Mouse (Mus musculus) liver, postnatal 0 days (tissue): ENCODE measurements around the gene Cd109. TPM values are rescaled to one million over a fixed set of nuclear protein-coding genes. Genes with fewer than 3 reads are reported as not detected.

Source experiments
- ATAC-seq: fragments of 200-750 bp; cut with Nextera tagmentation; 2 replicates; pipeline ENCODE4 v1.8.0; 2017; ENCODE audit warnings: mild to moderate bottlenecking, moderate library complexity
- DNase-seq: peaks from one replicate; pipeline ENCODE4 v3.0.0-alpha.2; 2016
- H3K27ac ChIP-seq: fragments of 300-500 bp; sonication (generic); 2 replicates; pipeline ENCODE4 v1.5.1; 2014; ENCODE audit warnings: antibody characterized with exemption, moderate library complexity, mild to moderate bottlenecking, low read depth
- H3K27me3 ChIP-seq: fragments of 300-500 bp; sonication (generic); 2 replicates; pipeline ENCODE4 v1.6.1; 2014; ENCODE audit warnings: low read length, control low read depth, mixed read lengths; ENCODE audit not compliant: insufficient read depth
- H3K36me3 ChIP-seq: fragments of 300-500 bp; sonication (generic); replicated peaks from 2 replicates; pipeline ENCODE4 v1.6.1; 2014; ENCODE audit warnings: mild to moderate bottlenecking, control low read depth, low read length, moderate library complexity, mixed read lengths; ENCODE audit not compliant: insufficient read depth
- H3K4me1 ChIP-seq: fragments of 300-500 bp; sonication (generic); 2 replicates; pipeline ENCODE4 v1.6.1; 2014; ENCODE audit warnings: antibody characterized with exemption, mild to moderate bottlenecking, control low read depth; ENCODE audit not compliant: insufficient read depth
- H3K4me2 ChIP-seq: fragments of 300-500 bp; sonication (generic); 2 replicates; pipeline ENCODE4 v1.6.1; 2014; ENCODE audit warnings: low read depth, mild to moderate bottlenecking, low read length, moderate library complexity, mixed read lengths
- H3K4me3 ChIP-seq: fragments of 300-500 bp; sonication (generic); 2 replicates; pipeline ENCODE4 v1.5.1; 2014; ENCODE audit warnings: low read depth, low read length
- H3K9ac ChIP-seq: fragments of 300-500 bp; sonication (generic); replicated peaks from 2 replicates; pipeline ENCODE4 v1.6.1; 2014; ENCODE audit warnings: mild to moderate bottlenecking, moderate library complexity
- H3K9me3 ChIP-seq: fragments of 300-500 bp; sonication (generic); 2 replicates; pipeline ENCODE4 v1.6.1; 2016; ENCODE audit warnings: mild to moderate bottlenecking, control low read depth, low read length, mixed read lengths
- CTCF ChIP-seq: sonication (generic); IDR thresholded peaks from 2 replicates; pipeline ENCODE4 v1.5.1; 2016; ENCODE audit warnings: antibody characterized with exemption, low read depth
- EP300 ChIP-seq: IDR thresholded peaks from 2 replicates; pipeline ENCODE4 v1.6.1; 2016; ENCODE audit warnings: antibody characterized with exemption, low read depth, mild to moderate bottlenecking
- WGBS: fragments of 180-500 bp; shearing (Covaris S2); extraction: QIAGEN DNeasy Blood & Tissue Kit; methylation state at CpG from one replicate; pipeline ENCODE4 v1.1.7; 2014; ENCODE audit not compliant: insufficient replicate concordance; 5-methylcytosine and 5-hydroxymethylcytosine counted together
- polyA plus RNA-seq: library from polyadenylated mRNA; unstranded; fragments of >200 nt; fragmentation: Nextera tagmentation; extraction: Ambion mirVana; gene quantifications from 2 replicates; pipeline ENCODE4 v1.2.1, GENCODE M21; 2015

The Cd109 gene
- polyA plus RNA-seq, 1 experiment from 2014 or later: 0.04 TPM

DNA sequence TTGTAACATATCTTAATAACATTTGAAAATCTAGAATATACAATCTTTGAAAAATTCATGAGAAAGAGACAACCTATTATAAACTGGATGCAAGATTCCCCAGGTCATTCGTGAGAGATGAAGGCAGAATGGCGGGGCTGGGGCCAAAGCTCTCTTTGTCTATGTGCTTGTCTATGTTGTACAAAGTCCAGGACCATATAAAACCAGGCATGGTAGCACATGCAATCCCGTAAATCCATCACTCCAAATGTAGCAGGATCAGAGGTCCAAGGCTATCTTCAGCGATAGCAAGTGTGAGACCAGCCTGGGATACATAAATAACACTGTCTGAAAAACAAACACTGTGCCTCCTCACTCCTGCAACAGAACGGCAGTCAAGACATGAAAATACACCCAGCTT lies 15.4 kb upstream of the Cd109 start:
- Histone ChIP-seq H3K9ac (no peak overlapping the region), H3K4me2 (no peak overlapping the region), H3K36me3 (no peaks in the 10 kb centered on the region), H3K27me3 (no peaks in the 10 kb centered on the region), H3K4me3 (no peak overlapping the region), H3K9me3 (no peaks in the 10 kb centered on the region), H3K4me1 (no peaks in the 10 kb centered on the region), H3K27ac (no peak overlapping the region)
- 69% methylated on average over 5 of the region's 5 CpGs for WGBS
- no peak for ATAC-seq
- TF ChIP-seq CTCF: no peak
- TF ChIP-seq EP300: no peak
- no peak for DNase-seq

DNA sequence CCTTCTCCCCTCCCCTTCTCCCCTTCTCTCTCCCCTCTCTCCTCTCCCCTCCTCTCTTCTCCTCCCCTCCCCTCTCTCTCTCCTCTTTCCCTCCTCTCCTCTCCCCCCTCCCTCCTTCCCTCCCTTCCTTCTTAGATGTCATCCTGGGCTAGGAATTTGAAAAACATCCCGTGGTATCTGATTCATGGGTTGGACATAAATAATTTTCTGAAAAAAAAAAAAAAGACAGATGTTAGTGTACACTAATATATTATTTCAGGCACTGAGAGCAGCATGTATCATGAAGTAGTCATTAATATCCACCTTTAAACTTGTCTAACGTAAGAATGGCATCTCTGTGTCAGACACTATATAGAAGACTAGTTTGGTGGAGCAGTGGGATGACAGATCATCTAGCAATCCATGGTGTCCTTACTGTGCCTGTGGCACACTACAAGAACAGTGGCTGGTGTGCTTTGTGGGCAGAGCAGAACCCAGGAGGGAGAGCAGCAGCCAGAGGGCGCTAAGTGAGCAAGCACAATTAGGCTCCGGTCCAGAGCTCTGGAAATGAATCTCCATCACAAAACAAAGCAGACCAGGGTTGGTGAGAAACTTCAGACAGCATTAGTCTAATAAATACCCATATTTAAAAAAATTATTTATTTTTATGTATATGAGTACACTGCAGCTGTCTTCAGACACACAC lies 14.2 kb upstream of the Cd109 start:
- DNase-seq (no peak), ATAC-seq (no peak)
- Histone ChIP-seq H3K9me3 (no peaks in the 10 kb centered on the region), H3K27ac (no peak overlapping the region), H3K4me2 (no peak overlapping the region), H3K27me3 (no peaks in the 10 kb centered on the region), H3K4me1 (no peaks in the 10 kb centered on the region), H3K9ac (no peak overlapping the region), H3K36me3 (no peaks in the 10 kb centered on the region), H3K4me3 (no peak overlapping the region)
- peak; percentile 49 for TF ChIP-seq CTCF
- TF ChIP-seq EP300: no peak
- 61% methylated on average over 4 of the region's 4 CpGs for WGBS

DNA sequence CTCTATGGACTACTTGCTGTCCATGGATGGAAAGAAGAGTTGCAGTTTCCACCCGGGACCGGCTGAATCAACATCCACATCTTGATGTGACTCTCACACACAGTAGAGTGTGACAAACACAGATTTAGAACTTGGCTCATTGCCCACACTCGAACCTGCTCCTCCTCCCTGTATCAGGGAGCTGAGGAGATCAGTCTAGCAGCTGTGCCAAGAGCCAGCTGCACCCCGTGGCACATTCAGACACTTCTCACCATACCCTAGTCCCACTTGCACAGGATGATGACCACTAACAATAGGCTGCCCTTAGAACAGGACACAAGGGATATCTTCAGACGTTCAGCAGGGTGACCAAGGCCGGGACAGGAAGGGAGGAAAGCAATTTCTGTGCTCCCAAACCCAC lies 1.1 kb upstream of the Cd109 start:
- Histone ChIP-seq H3K27me3 (peaks cover 32% of the 10 kb centered on the region), H3K36me3 (no peaks in the 10 kb centered on the region), H3K4me3 (no peak overlapping the region), H3K4me2 (no peak overlapping the region), H3K9me3 (no peaks in the 10 kb centered on the region), H3K4me1 (peaks cover 4% of the 10 kb centered on the region), H3K27ac (no peak overlapping the region), H3K9ac (no peak overlapping the region)
- ATAC-seq (no peak), DNase-seq (no peak)
- WGBS: 43% methylated on average over 6 of the region's 6 CpGs
- no peak for TF ChIP-seq CTCF
- no peak for TF ChIP-seq EP300

DNA sequence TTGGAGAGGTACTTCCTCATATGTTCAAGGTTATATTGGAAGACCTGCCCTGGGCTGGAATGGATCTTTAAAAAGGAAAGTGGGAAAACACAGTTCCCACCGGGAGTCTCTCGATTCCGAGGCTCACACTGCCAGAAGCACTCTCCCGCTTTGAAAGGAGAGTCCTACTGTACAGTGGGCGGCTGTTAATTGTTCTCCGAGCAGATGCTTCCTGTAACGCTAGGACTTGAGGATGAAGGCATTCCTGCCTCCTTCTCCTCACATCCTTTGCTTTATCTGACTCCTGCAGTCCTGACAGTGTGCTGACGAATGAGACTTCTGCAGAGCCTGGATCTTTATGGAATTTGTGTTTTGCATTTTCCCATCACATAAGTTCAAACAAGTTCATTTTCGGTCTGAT lies 3.9 kb downstream of the Cd109 start:
- Histone ChIP-seq H3K4me3 (no peak overlapping the region), H3K27ac (no peak overlapping the region), H3K36me3 (no peaks in the 10 kb centered on the region), H3K9me3 (no peaks in the 10 kb centered on the region), H3K4me1 (peaks cover 4% of the 10 kb centered on the region), H3K27me3 (peaks cover 32% of the 10 kb centered on the region), H3K9ac (no peak overlapping the region), H3K4me2 (no peak overlapping the region)
- WGBS: 61% methylated on average over 9 of the region's 9 CpGs
- TF ChIP-seq CTCF (no peak), EP300 (no peak)
- ATAC-seq: no peak
- no peak for DNase-seq

DNA sequence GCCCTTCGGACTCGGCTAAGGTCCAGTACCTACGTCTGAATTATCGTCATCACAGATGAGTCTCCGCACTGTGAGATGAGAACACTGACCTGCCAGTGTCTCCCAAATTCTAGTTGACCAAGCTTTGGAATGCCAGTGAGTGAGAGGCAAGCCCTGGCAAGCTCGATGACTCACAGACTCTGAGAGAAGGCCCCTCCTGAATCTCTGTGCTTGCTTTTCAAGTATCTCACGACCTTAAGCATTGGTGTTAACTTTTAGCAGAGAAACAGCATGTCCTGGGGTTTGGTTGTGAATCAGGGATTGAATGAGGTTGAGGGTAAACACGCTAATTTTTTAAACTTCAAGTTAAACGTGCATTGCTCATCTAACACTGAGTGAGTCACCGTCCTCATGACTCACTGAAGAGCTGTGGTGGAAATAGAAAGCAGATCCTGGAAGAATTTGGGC lies 8.0 kb downstream of the Cd109 start:
- H3K27me3 ChIP-seq: peaks cover 6% of the 10 kb centered on the region; the same call in 1 of the 2 replicates
- DNase-seq: no peak
- no peaks in the 10 kb centered on the region for H3K9me3 ChIP-seq
- H3K4me1 ChIP-seq: no peaks in the 10 kb centered on the region
- no peaks in the 10 kb centered on the region for H3K36me3 ChIP-seq
- no peak for ATAC-seq
- no peak overlapping the region for H3K27ac ChIP-seq
- H3K4me3 ChIP-seq: no peak overlapping the region
- 70% methylated on average over 10 of the region's 10 CpGs for WGBS
- H3K9ac ChIP-seq: no peak overlapping the region
- H3K4me2 ChIP-seq: no peak overlapping the region
- no peak for TF ChIP-seq CTCF
- no peak for TF ChIP-seq EP300

DNA sequence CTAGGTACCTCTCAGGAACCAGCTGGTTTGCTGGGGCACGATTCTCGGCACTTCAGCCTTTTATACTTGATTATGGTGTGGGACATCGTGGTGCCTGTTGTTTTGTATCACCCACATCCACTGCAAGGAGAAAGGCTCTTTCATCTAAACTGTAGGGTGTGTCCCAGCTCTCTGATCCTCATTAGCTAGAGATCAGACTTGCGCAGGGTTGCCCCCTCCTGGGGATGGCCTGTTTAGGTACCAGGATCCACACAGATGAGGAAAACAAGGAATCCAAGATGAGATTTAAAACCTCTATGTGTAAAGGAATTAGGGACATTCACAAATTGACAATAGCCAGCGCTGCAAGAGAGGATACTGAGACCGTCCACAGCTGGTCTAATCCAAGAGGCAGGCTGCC lies 14.6 kb downstream of the Cd109 start:
- Histone ChIP-seq H3K36me3 (no peaks in the 10 kb centered on the region), H3K4me1 (no peaks in the 10 kb centered on the region), H3K9me3 (no peaks in the 10 kb centered on the region), H3K27me3 (no peaks in the 10 kb centered on the region), H3K4me2 (no peak overlapping the region), H3K9ac (no peak overlapping the region), H3K4me3 (no peak overlapping the region), H3K27ac (no peak overlapping the region)
- ATAC-seq: no peak
- TF ChIP-seq CTCF (peak; percentile 12; the same call in 1 of the 2 replicates), EP300 (no peak)
- DNase-seq: no peak
- 60% methylated on average over 6 of the region's 6 CpGs for WGBS
